Mouse (Mus musculus) liver, adult 2 months (tissue): Measurements from ENCODE around the gene Pard6a. TPM values are rescaled to one million over a fixed set of nuclear protein-coding genes. Genes with fewer than 3 reads are reported as not detected.

ENCODE experiments used
- DNase-seq: peaks from one replicate; pipeline ENCODE4 v3.0.0-alpha.2; 2011; ENCODE audit warnings: low read depth, low spot score; ENCODE audit errors: extremely low read depth
- H3K27ac ChIP-seq: fragments of 200-500 bp; replicated peaks from 2 replicates; pipeline ENCODE4 v1.5.1; 2012; ENCODE audit warnings: low read depth, mild to moderate bottlenecking, control low read depth, inconsistent platforms, low read length; ENCODE audit not compliant: insufficient read depth
- H3K27me3 ChIP-seq: fragments of 200-500 bp; 2 replicates; pipeline ENCODE4 v1.6.1; 2012; ENCODE audit warnings: mild to moderate bottlenecking, moderate library complexity, low read length, inconsistent platforms; ENCODE audit not compliant: control insufficient read depth, insufficient read depth
- H3K36me3 ChIP-seq: fragments of 200-500 bp; 2 replicates; pipeline ENCODE4 v1.6.1; 2012; ENCODE audit warnings: low read length, inconsistent platforms; ENCODE audit not compliant: control insufficient read depth, insufficient read depth
- H3K4me1 ChIP-seq: fragments of 200-500 bp; 2 replicates; pipeline ENCODE4 v1.6.1; 2011; ENCODE audit warnings: low read length; ENCODE audit not compliant: control insufficient read depth, insufficient read depth
- H3K4me3 ChIP-seq: fragments of 200-500 bp; 2 replicates; pipeline ENCODE4 v1.5.1; 2011; ENCODE audit warnings: low read depth, mild to moderate bottlenecking, control low read depth, low read length, moderate library complexity; ENCODE audit not compliant: insufficient read depth
- H3K79me2 ChIP-seq: fragments of 200-500 bp; 2 replicates; pipeline ENCODE4 v1.6.1; 2012; ENCODE audit warnings: inconsistent platforms, mild to moderate bottlenecking, low read length, moderate library complexity; ENCODE audit not compliant: control insufficient read depth, insufficient read depth
- H3K9ac ChIP-seq: fragments of 200-500 bp; 2 replicates; pipeline ENCODE4 v1.6.1; 2012; ENCODE audit warnings: low read depth, mild to moderate bottlenecking, control low read depth, inconsistent platforms, low read length
- CTCF ChIP-seq: fragments of 200-500 bp; IDR thresholded peaks from 2 replicates; pipeline ENCODE4 v1.5.1; 2011; ENCODE audit warnings: low read depth, low read length, control low read depth
- POLR2A ChIP-seq: fragments of 200-500 bp; IDR thresholded peaks from 2 replicates; pipeline ENCODE4 v1.6.1; 2011; ENCODE audit warnings: low read length, control low read depth; ENCODE audit not compliant: insufficient read depth; ENCODE audit errors: extremely low read depth
- WGBS: fragments of 180-500 bp; shearing (Covaris S2); methylation state at CpG from one replicate; pipeline ENCODE4 v1.1.7; 2018; 5-methylcytosine and 5-hydroxymethylcytosine counted together
- polyA plus RNA-seq: library from polyadenylated mRNA; depleted of rRNA; stranded (reverse); fragments of >200 nt; gene quantifications from 2 replicates; pipeline ENCODE4 v1.2.3, GENCODE M21; 2012
- total RNA-seq: library from RNA; depleted of rRNA; stranded (reverse); fragments of >200 nt; gene quantifications from 2 replicates; pipeline ENCODE4 v1.2.3, GENCODE M21; 2014

Gene Pard6a
- total and polyA plus RNA-seq, 2 experiments, result 4.1 to 8.6 TPM

DNA sequence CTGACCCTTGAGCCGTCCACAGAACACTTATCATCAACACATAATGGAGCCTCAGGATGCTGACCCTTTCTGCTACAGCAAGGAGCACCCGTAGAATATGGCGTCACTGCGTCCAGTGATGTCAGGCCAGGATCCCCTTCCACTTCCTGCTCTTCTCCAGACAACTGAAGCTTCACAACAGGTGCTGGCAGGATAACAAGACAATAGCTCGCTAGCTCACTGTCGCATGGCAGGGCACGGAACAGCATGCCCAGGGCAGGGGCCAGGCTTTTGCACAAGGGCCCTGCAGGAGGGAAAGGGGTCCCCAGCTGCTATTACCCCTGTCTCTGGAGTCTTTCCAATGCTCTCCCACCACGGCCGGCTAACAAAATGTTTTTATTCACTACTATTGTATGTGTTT is 21.9 kb downstream of the Pard6a start:
- no peak for DNase-seq
- H3K79me2 ChIP-seq, result no peaks in the 10 kb centered on the region
- H3K27ac ChIP-seq, result no peak overlapping the region
- TF ChIP-seq CTCF, result no peak
- no peak for TF ChIP-seq POLR2A
- H3K27me3 ChIP-seq, result no peaks in the 10 kb centered on the region
- H3K9ac ChIP-seq, result no peak overlapping the region
- 92% methylated on average over 9 of the region's 9 CpGs for WGBS
- H3K4me3 ChIP-seq, result no peak overlapping the region
- H3K4me1 ChIP-seq, result peaks cover 10% of the 10 kb centered on the region
- no peaks in the 10 kb centered on the region; the same call in 1 of the 2 replicates for H3K36me3 ChIP-seq

DNA sequence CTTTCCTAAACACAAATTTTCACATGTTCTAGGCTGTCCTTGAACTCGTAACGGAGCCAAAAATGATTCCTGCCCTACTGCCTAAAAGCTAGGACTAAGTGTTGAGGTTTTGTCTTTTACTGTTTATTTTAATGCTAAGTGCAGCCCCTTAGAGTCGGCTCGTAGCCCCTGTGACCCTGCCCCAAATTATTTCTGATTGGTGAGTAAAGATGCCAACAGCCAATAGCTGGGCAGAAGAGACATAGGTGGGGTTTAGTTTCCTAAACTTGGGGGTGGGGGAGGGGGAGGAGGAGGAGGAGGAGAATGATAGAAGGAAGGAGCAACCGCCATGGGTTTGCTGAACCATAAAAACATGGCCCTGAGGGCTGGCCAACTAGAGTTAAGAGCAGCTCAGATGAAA is 24.8 kb downstream of the Pard6a start:
- TF ChIP-seq POLR2A (no peak), CTCF (no peak)
- Histone ChIP-seq H3K27ac (no peak overlapping the region), H3K4me1 (no peaks in the 10 kb centered on the region), H3K4me3 (no peak overlapping the region), H3K36me3 (no peaks in the 10 kb centered on the region; the same call in 1 of the 2 replicates), H3K9ac (no peak overlapping the region), H3K79me2 (no peaks in the 10 kb centered on the region), H3K27me3 (no peaks in the 10 kb centered on the region)
- 94% methylated on average over 5 of the region's 5 CpGs for WGBS
- DNase-seq, result no peak

DNA sequence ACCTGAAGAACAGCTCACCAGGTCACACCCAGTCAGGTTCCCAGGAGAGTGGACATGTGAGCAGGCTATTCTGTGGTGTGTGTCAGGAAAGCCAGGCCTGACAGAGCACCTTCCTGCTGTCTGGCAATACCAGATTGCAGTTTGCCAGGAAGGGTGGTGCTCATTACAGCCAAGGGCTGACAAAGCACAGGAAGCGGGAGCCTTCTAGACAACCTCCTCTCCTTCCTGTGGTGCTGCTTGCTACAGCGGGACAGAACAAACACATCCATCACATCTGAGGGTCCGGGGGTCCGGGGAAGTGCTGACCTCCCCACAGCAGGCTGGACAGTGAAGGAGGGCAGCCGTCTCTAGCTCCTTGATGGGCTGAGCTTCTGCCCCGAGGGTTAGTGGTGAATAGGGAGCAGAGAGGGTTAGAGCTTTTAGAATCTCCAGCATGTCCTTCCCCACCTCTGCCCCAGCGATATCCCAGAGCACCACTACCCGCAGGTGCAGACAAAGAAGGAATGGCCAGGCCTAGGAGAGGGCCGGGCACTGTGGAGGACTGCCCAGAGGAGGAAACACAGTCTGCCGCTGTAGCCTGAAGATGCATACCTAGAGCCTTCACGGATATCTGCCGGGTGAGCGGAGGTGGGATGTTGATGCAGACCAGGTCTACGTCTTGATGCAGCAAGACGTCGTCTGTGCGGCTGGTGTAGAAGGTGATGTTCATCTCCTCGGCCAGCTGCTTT is 26.6 kb downstream of the Pard6a start:
- Histone ChIP-seq H3K27me3 (no peaks in the 10 kb centered on the region), H3K4me1 (no peaks in the 10 kb centered on the region), H3K9ac (peak overlapping the region; percentile 18; the same call in 1 of the 2 replicates), H3K79me2 (no peaks in the 10 kb centered on the region), H3K36me3 (no peaks in the 10 kb centered on the region; the same call in 1 of the 2 replicates), H3K4me3 (peak overlapping the region; percentile 6), H3K27ac (peak overlapping the region; percentile 50)
- TF ChIP-seq POLR2A (no peak), CTCF (no peak)
- DNase-seq, result no peak
- 78% methylated on average over 18 of the region's 18 CpGs for WGBS

DNA sequence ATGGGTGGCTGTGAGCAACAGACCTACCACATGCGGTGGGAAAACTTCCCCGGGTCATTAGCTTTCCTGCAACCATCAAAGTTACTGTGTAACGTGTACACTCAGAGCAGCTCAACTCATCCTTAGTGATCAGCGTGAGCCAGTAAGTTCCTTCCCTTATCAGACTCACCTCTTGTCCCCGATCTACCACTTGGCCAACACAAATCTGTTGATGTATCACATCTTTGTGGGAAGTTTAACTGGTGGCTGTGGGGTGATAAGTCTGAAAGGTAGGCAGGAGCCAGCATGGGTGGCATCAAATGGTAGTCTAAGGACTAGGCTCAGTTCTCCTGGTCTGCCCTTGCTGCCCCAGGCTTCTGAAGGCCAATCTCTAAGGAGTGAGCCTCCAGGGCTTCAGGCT is 31.2 kb downstream of the Pard6a start:
- 96% methylated on average over 5 of the region's 5 CpGs for WGBS
- Histone ChIP-seq H3K9ac (no peak overlapping the region), H3K27me3 (no peaks in the 10 kb centered on the region), H3K4me1 (no peaks in the 10 kb centered on the region), H3K36me3 (no peaks in the 10 kb centered on the region), H3K79me2 (peaks cover 11% of the 10 kb centered on the region; the same call in 1 of the 2 replicates), H3K27ac (no peak overlapping the region), H3K4me3 (no peak overlapping the region)
- TF ChIP-seq CTCF (no peak), POLR2A (no peak)
- DNase-seq, result no peak

DNA sequence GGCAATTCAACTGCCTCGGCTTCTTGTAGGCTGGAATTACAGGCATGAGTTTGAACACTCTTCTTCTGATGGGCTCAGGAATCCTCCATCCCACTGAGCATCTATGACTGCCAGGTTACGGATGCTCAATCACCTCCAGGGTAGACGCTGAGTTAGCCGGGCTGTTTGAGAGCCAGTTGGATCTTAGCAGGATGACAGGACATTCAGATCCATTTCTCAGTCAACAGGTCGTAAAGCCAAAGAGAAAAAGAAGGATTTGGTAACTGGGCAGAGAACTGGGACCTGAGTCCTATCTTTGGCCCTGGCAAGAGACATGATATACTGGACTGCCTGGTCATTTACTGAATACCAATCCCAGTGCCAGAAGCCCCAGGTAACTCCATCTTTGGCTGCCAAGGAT is 38.3 kb downstream of the Pard6a start:
- H3K27ac ChIP-seq, result no peak overlapping the region
- no peak overlapping the region for H3K4me3 ChIP-seq
- H3K9ac ChIP-seq, result no peak overlapping the region
- DNase-seq, result no peak
- H3K4me1 ChIP-seq, result peaks cover 6% of the 10 kb centered on the region; the same call in 1 of the 2 replicates
- H3K36me3 ChIP-seq, result no peaks in the 10 kb centered on the region
- no peaks in the 10 kb centered on the region for H3K27me3 ChIP-seq
- H3K79me2 ChIP-seq, result peaks cover 23% of the 10 kb centered on the region
- TF ChIP-seq POLR2A (no peak), CTCF (no peak)
- 89% methylated on average over 5 of the region's 5 CpGs for WGBS

DNA sequence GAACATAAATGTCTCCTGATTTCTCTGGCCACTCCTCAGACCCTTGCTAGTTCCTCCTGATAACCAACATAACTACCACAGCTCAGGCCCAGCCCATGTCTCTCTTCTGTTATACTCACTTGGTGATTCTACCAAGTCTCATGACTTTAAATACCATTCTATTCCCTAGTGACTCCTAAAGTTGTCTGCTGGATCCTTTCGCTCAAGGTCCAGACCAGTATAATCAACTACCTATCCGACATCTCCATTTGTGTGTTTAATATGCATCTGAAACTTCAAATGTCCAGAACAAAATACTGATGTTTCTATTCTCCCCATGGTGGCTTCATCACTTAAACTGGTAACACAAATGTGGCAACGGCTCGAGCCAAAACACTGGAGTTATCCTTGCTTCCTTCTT is 42.4 kb downstream of the Pard6a start:
- Histone ChIP-seq H3K79me2 (peaks cover 19% of the 10 kb centered on the region), H3K4me1 (peaks cover 12% of the 10 kb centered on the region; the same call in 1 of the 2 replicates), H3K9ac (no peak overlapping the region), H3K27me3 (no peaks in the 10 kb centered on the region), H3K27ac (no peak overlapping the region), H3K4me3 (no peak overlapping the region), H3K36me3 (no peaks in the 10 kb centered on the region)
- TF ChIP-seq CTCF (no peak), POLR2A (no peak)
- WGBS, result 95% methylated on average over 4 of the region's 4 CpGs
- DNase-seq, result no peak
